29 mouse cellular contexts compared by ENCODE assay signal in the genomic region with DNA sequence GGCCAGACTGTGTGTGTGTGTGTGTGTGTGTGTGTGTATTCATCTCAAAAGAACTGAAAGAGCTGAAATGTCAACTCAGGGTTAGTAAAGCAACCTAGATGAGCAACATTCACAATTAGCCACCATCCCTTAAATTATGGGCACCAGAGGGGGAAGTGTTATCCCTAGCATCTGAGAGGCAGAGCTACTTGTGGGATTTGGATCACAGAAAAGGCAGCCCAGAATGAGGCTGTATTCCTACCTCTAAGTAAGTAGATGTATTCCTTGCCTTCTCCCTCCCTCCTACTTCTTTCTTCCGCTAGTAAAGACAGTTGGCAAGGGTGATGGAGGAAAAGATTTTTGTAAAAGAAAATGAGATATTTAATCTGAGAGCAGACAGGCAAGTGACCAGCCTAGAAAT.
"Had no signal": no experiment of that assay in that cellular context is flagged by ENCODE, and none has a peak within 500 bp of the region (broad histone marks: within the 10 kb centered on the region; RNA-seq: fewer than 3 reads in every experiment).

No protein-coding gene starts in this region.

- H3K36me3 ChIP-seq: limb, embryonic 10.5 days; limb, embryonic 12.5 days; limb, embryonic 13.5 days; limb, embryonic 15.5 days; liver, embryonic 12.5 days; liver, embryonic 13.5 days; liver, embryonic 15.5 days; lung, embryonic 15.5 days; midbrain, embryonic 10.5 days; midbrain, embryonic 12.5 days; midbrain, embryonic 13.5 days; midbrain, embryonic 15.5 days had no signal

- H3K4me3 ChIP-seq: limb, embryonic 10.5 days; limb, embryonic 12.5 days; limb, embryonic 13.5 days; limb, embryonic 15.5 days; liver, embryonic 12.5 days; liver, embryonic 13.5 days; liver, embryonic 15.5 days; lung, embryonic 15.5 days; megakaryocyte, embryonic 14.5 days; midbrain, embryonic 10.5 days; midbrain, embryonic 12.5 days; midbrain, embryonic 13.5 days; midbrain, embryonic 15.5 days; myocyte had no signal

- ATAC-seq: liver, embryonic 12.5 days; liver, postnatal 0 days; lung, postnatal 0 days; midbrain, embryonic 13.5 days; midbrain, embryonic 15.5 days; midbrain, embryonic 16.5 days had no signal

- H3K4me1 ChIP-seq: limb, embryonic 10.5 days; limb, embryonic 12.5 days; limb, embryonic 13.5 days; limb, embryonic 15.5 days; liver, embryonic 12.5 days; liver, embryonic 13.5 days; liver, embryonic 15.5 days; lung, embryonic 15.5 days; midbrain, embryonic 10.5 days; midbrain, embryonic 12.5 days; midbrain, embryonic 13.5 days; midbrain, embryonic 15.5 days had no signal

- H3K9ac ChIP-seq: limb, embryonic 12.5 days; limb, embryonic 13.5 days; limb, embryonic 15.5 days; liver, embryonic 12.5 days; liver, embryonic 13.5 days; liver, embryonic 14.5 days; liver, embryonic 15.5 days; liver, postnatal 0 days; lung, embryonic 14.5 days; lung, embryonic 15.5 days; midbrain, embryonic 12.5 days; midbrain, embryonic 13.5 days; midbrain, embryonic 15.5 days had no signal

- H3K27me3 ChIP-seq: limb, embryonic 12.5 days; limb, embryonic 13.5 days; limb, embryonic 15.5 days; liver, embryonic 12.5 days; liver, embryonic 13.5 days; liver, embryonic 15.5 days; lung, embryonic 15.5 days; midbrain, embryonic 12.5 days; midbrain, embryonic 13.5 days; midbrain, embryonic 15.5 days had no signal

- H3K27ac ChIP-seq: limb, embryonic 10.5 days; limb, embryonic 12.5 days; limb, embryonic 13.5 days; limb, embryonic 15.5 days; liver, embryonic 12.5 days; liver, embryonic 13.5 days; liver, embryonic 14.5 days; liver, embryonic 15.5 days; lung, embryonic 15.5 days; macrophage; midbrain, embryonic 10.5 days; midbrain, embryonic 12.5 days; midbrain, embryonic 13.5 days; midbrain, embryonic 15.5 days had no signal

- DNase-seq: left cerebral cortex, postnatal 4 days; liver; liver, embryonic 13.5 days; liver, postnatal 0 days; lung, adult 18-20 months; lung, adult 2 months; lung, embryonic 14.5 days; lung, postnatal 10 days; lung, postnatal 14 days; lung, postnatal 36 days; lung, postnatal 4 days; midbrain, embryonic 14.5 days had no signal
